Mouse (Mus musculus): ENCODE measurements at regions not wholly inside any gene's neighbourhood (a gene's known extent, or its start where the extent isn't known, plus 50 kb on each side); places are given as distances from the start of the nearest gene placed in this dataset.

DNA sequence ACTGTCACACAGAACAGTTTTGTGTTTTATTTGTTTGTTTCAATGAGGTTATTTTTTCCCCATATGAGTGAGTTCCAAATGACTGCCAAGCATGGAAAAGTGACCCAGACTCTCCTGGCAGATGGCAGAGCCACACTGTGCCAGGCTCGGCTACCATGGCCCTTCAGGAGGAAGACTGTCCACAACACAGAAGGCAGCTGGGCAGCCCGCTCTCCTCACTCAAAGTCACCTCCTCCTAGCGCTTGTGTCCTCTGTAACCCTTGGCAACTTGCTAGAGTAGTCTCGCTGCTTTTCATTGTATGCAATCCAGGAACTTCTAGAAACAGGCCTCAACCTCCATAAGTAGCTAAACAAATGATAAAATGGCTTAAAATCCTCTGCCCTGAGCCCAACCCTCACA is 299.2 kb downstream of the Gxylt1 start:
- TF ChIP-seq CTCF (IDR thresholded peaks at IDR 0.05; ENCODE audit: control insufficient read depth, insufficient read depth, insufficient replicate concordance, low read depth, low read length) (no peak), POLR2A (IDR thresholded peaks at IDR 0.05; ENCODE audit: control insufficient read depth, low read depth, low read length) (no peak)
